20 mouse cellular contexts compared by ENCODE assay signal in the genomic region with DNA sequence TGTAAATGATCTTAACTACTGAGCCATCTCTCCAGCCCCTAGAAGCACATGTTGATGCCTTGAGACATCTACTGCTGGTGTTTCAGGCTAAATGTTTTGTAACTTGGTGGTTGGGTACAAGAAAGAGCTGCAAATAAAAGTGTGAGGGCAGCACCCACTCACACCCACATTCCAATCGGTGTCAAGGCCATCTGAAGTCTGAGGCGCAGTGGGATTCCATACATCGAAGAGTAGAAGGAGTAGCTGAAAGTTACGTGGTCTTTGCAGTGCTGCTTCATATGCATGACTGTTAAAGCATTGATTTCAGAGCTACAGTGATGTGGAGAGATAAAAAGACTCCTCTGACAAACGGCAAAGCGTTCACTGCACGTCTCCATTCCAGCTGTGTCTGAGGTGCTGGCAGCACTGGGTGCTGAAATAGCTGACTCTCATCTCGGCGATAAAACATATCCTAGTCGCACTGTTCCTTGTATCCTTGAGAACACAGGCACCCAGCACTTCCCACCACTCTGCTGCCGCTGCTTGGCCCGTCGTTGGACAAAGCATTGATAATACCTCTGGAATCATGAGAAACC.
DNase-seq lines count a peak whose midpoint lies in the region; ATAC-seq and TF ChIP-seq lines count a peak whose summit lies in the region.
"Had no signal": no experiment of that assay in that cellular context is flagged by ENCODE, and none has a peak within 500 bp of the region (broad histone marks: within the 10 kb centered on the region; RNA-seq: fewer than 3 reads in every experiment).

No protein-coding gene starts in this region.

- H3K4me2 ChIP-seq in forebrain, embryonic 14.5 days (ENCODE audit: low read length) = no peak overlapping the region
- H3K4me2 ChIP-seq: embryonic facial prominence, embryonic 13.5 days; forebrain, embryonic 12.5 days; heart, embryonic 13.5 days; hindbrain, embryonic 12.5 days had no signal

- peak overlapping the region; percentile 1; the same call in 1 of the 2 replicates for H3K27ac ChIP-seq in testis, adult 2 months (ENCODE audit: control insufficient read depth, insufficient read depth, low read depth, low read length)
- no peak overlapping the region for H3K27ac ChIP-seq in forebrain, embryonic 14.5 days (ENCODE audit: low read depth, low read length)
- H3K27ac ChIP-seq: embryonic facial prominence, embryonic 13.5 days; forebrain, embryonic 12.5 days; heart, embryonic 13.5 days; hindbrain, embryonic 12.5 days had no signal

- ATAC-seq in forebrain, embryonic 14.5 days = no peak
- ATAC-seq: forebrain, postnatal 0 days; hindbrain, embryonic 16.5 days; inflammation-experienced regulatory T-cells, adult 6 months had no signal

- DNase-seq in testis, postnatal 14 days (ENCODE audit: low spot score) = no peak
- DNase-seq in ZHBTc4 (ENCODE audit: low read depth, low spot score) = peak; percentile 85
- DNase-seq in thymus, postnatal 14 days = peak; percentile 54
- DNase-seq in forebrain, embryonic 14.5 days (ENCODE audit: low spot score) = no peak
- no peak for DNase-seq in right cerebral cortex, postnatal 36 days (ENCODE audit: low spot score in 2 of 2)
- DNase-seq: adrenal gland, postnatal 10 days; cerebellum, adult 11 months; cerebellum, adult 8-10 months; cerebellum, postnatal 14 days; forebrain, postnatal 0 days; gastrocnemius, postnatal 14 days; heart, postnatal 4 days had no signal

- no peaks in the 10 kb centered on the region for H3K4me1 ChIP-seq in testis, adult 2 months (ENCODE audit: control insufficient read depth, insufficient read depth, low read length)
- H3K4me1 ChIP-seq in forebrain, embryonic 14.5 days (ENCODE audit: control insufficient read depth, insufficient read depth, low read length) = no peaks in the 10 kb centered on the region
- H3K4me1 ChIP-seq: embryonic facial prominence, embryonic 13.5 days; forebrain, embryonic 12.5 days; hindbrain, embryonic 12.5 days had no signal

- 92% methylated on average over 13 of the region's 13 CpGs for WGBS in forebrain, embryonic 14.5 days

- H3K9me3 ChIP-seq in forebrain, embryonic 14.5 days (replicated peaks; ENCODE audit: control insufficient read depth, low read length) = no peaks in the 10 kb centered on the region
- H3K9me3 ChIP-seq: embryonic facial prominence, embryonic 13.5 days; forebrain, embryonic 12.5 days; heart, embryonic 13.5 days; hindbrain, embryonic 12.5 days had no signal

- no peak overlapping the region for H3K4me3 ChIP-seq in testis, adult 2 months (ENCODE audit: control insufficient read depth, low read depth, low read length)
- no peak overlapping the region for H3K4me3 ChIP-seq in forebrain, embryonic 14.5 days (ENCODE audit: low read depth, low read length)
- H3K4me3 ChIP-seq: embryonic facial prominence, embryonic 13.5 days; forebrain, embryonic 12.5 days; heart, embryonic 13.5 days; hindbrain, embryonic 12.5 days had no signal

- H3K36me3 ChIP-seq in testis, adult 2 months (ENCODE audit: control insufficient read depth, insufficient read depth, low read length) = no peaks in the 10 kb centered on the region
- H3K36me3 ChIP-seq in forebrain, embryonic 14.5 days (ENCODE audit: control insufficient read depth, insufficient read depth, low read length) = no peaks in the 10 kb centered on the region
- H3K36me3 ChIP-seq: embryonic facial prominence, embryonic 13.5 days; forebrain, embryonic 12.5 days; heart, embryonic 13.5 days; hindbrain, embryonic 12.5 days had no signal

- no peak for TF ChIP-seq POLR2A in testis, adult 2 months (IDR thresholded peaks at IDR 0.05; ENCODE audit: control insufficient read depth, low read depth, low read length)

- H3K27me3 ChIP-seq in testis, adult 2 months (ENCODE audit: control insufficient read depth, insufficient read depth, low read length) = no peaks in the 10 kb centered on the region
- no peaks in the 10 kb centered on the region for H3K27me3 ChIP-seq in forebrain, embryonic 14.5 days (replicated peaks; ENCODE audit: control insufficient read depth, insufficient read depth, low read length)
- H3K27me3 ChIP-seq: CH12.LX; embryonic facial prominence, embryonic 13.5 days; forebrain, embryonic 12.5 days; heart, embryonic 13.5 days; hindbrain, embryonic 12.5 days had no signal

- H3K9ac ChIP-seq in forebrain, embryonic 14.5 days (ENCODE audit: low read length) = no peak overlapping the region
- H3K9ac ChIP-seq: embryonic facial prominence, embryonic 13.5 days; forebrain, embryonic 12.5 days; forebrain, postnatal 0 days; heart, embryonic 13.5 days; hindbrain, embryonic 12.5 days had no signal

- TF ChIP-seq CTCF in testis, adult 2 months (IDR thresholded peaks at IDR 0.05; ENCODE audit: control insufficient read depth, insufficient read depth, insufficient replicate concordance, low read depth, low read length) = no peak

Comparison
In these comparisons a context has a peak if more than half of its experiments do, and no peak if none do; other contexts are left out.
1. DNase-seq: peak in ZHBTc4 (single experiment) and thymus, postnatal 14 days (single experiment); none in testis, postnatal 14 days (single experiment), forebrain, embryonic 14.5 days (single experiment) and right cerebral cortex, postnatal 36 days (0 of 2).